In the genomic region with DNA sequence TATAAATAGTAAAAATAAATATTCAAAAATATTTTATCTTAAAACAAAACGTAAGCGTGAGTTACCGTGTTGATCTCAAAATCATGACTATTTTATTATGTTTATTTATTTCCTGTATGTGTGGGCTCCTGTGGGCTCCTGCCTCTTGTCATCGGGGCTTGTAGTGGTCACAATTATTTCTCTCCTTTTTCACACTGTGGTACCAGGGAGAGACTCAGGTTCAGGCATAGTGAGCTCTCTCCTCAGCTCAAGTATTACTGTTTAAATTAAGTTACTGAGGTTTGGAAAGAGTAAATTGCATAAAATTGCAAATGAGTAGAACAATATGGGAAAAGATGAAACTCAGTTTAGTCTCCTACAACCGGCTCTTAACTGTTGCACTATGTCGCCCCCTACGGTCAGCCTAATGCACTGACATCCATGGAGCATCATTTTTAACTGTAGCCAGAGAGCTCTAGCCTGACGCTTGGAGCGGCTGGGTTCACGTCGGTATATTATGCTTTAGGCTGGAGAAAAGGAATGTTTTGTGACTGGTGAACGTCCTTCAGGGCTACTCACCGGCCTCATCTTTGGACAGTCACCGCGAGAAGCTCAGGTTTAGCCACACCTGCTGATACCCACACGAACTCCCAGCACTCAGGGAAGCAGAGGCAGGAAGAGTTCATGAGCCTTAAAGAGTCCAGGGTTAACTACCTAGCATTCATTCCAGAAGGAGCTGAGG, we compare ENCODE assay signal across 8 mouse cellular contexts. TPM values are rescaled to one million over a fixed set of nuclear protein-coding genes. Genes with fewer than 3 reads are reported as not detected.
DNase-seq lines count a peak whose midpoint lies in the region; ATAC-seq lines count a peak whose summit lies in the region.

No protein-coding gene starts in this region.

- intact Hi-C loops in left cerebral cortex, postnatal 10 days (cut with DNase I), result loop anchor here (5.0 kb wide), 1 partner anchor 45 kb away; a partner anchor contains a TSS

- DNase-seq in adipocyte (ENCODE audit: low spot score), result peak; percentile 86
- DNase-seq in cerebellum, postnatal 4 days (ENCODE audit: low spot score in 2 of 2), result peak; percentile 61 to 68
- DNase-seq in gastrocnemius, postnatal 10 days, result peak; percentile 76
- peak; percentile 74 to 77 for DNase-seq in left cerebral cortex, postnatal 10 days (ENCODE audit: extremely low spot score in 1 of 2, low spot score in 2 of 2)
- DNase-seq in right cerebral cortex, postnatal 14 days, result peak; percentile 73
- DNase-seq in urinary bladder, postnatal 4 days (ENCODE audit: low spot score in 2 of 2), result peak; percentile 56 to 76

- ATAC-seq in inflammation-experienced regulatory T-cells, adult 6 months, result peak; percentile 87
- ATAC-seq in megakaryocyte progenitor cell, adult 5-6 weeks (replicated peaks; ENCODE audit: poor library complexity), result peak; percentile 99

RNA-seq across cellular contexts. Expression of a gene that starts 14.0 kb away (rescaled TPM):
- 100 to 1,000 TPM; 637 to 651 TPM for total RNA-seq in gastrocnemius, postnatal 10 days (2021)
- 1,000 to 10,000 TPM; 1,205 to 1,760 (median 1,564) TPM for polyA plus RNA-seq in inflammation-experienced regulatory T-cells, adult 6 months (2017; shearing (Covaris generic))
- total RNA-seq in left cerebral cortex, postnatal 10 days (2021), result 100 to 1,000 TPM; 382 to 405 TPM
- 2,069 and 2,075 TPM in 2 replicates for total RNA-seq in megakaryocyte progenitor cell, adult 5-6 weeks (2015)
- total RNA-seq in megakaryocyte progenitor cell, adult 5-6 weeks (2017), result 838 and 883 TPM in 2 replicates

RNA-seq across cellular contexts. Expression of a gene that starts 23.1 kb away (rescaled TPM):
- total RNA-seq in gastrocnemius, postnatal 10 days (2021), result 1 to 10 TPM; 7.7 to 9.0 TPM
- polyA plus RNA-seq in inflammation-experienced regulatory T-cells, adult 6 months (2017; shearing (Covaris generic)), result 1 to 10 TPM; 2.6 to 9.3 (median 3.9) TPM
- 1 to 10 TPM; 1.1 to 2.2 TPM for total RNA-seq in left cerebral cortex, postnatal 10 days (2021)
- total RNA-seq in megakaryocyte progenitor cell, adult 5-6 weeks (2015), result 2.1 and 2.9 TPM in 2 replicates
- total RNA-seq in megakaryocyte progenitor cell, adult 5-6 weeks (2017), result 1.7 and 2.1 TPM in 2 replicates

RNA-seq across cellular contexts. Expression of a gene that starts 33.2 kb away (rescaled TPM):
- total RNA-seq in gastrocnemius, postnatal 10 days (2021), result under 1 TPM; 0.54 to 0.63 TPM
- polyA plus RNA-seq in inflammation-experienced regulatory T-cells, adult 6 months (2017; shearing (Covaris generic)), result 100 to 1,000 TPM in 2 of 3 experiments, 10 to 100 TPM in 1; 76.5 to 154 (median 110) TPM
- total RNA-seq in left cerebral cortex, postnatal 10 days (2021), result 10 to 100 TPM; 18.5 to 19.8 TPM
- total RNA-seq in megakaryocyte progenitor cell, adult 5-6 weeks (2015), result 0.20 TPM in 1 of 2 replicates, not detected in the other
- 0.04 TPM in 1 of 2 replicates, not detected in the other for total RNA-seq in megakaryocyte progenitor cell, adult 5-6 weeks (2017)

RNA-seq across cellular contexts. Expression of a gene that starts 46.8 kb away (rescaled TPM):
- 10 to 100 TPM; 65.8 to 72.9 TPM for total RNA-seq in gastrocnemius, postnatal 10 days (2021)
- 100 to 1,000 TPM; 110 to 145 (median 137) TPM for polyA plus RNA-seq in inflammation-experienced regulatory T-cells, adult 6 months (2017; shearing (Covaris generic))
- 10 to 100 TPM; 80.0 to 83.7 TPM for total RNA-seq in left cerebral cortex, postnatal 10 days (2021)
- 504 and 526 TPM in 2 replicates for total RNA-seq in megakaryocyte progenitor cell, adult 5-6 weeks (2015)
- total RNA-seq in megakaryocyte progenitor cell, adult 5-6 weeks (2017), result 351 and 437 TPM in 2 replicates

Comparison
In these comparisons a context has a peak if more than half of its experiments do, and no peak if none do; other contexts are left out.
1. Peak in every context shown above with its lines: DNase-seq and ATAC-seq.
2. RNA of a gene that starts 33.2 kb away (total RNA-seq): 18.5 to 19.8 TPM in left cerebral cortex, postnatal 10 days; 0.54 to 0.63 TPM in gastrocnemius, postnatal 10 days and 0.04 to 0.20 TPM in megakaryocyte progenitor cell, adult 5-6 weeks; every median in the first group is over 10 times any median in the second.